Mouse (Mus musculus) urinary bladder, postnatal 25 days (tissue): ENCODE data around the gene Zfp652.

ENCODE experiments used
- DNase-seq: peaks from one replicate; pipeline ENCODE4 v3.0.0; 2022; ENCODE audit warnings: low spot score

Zfp652 gene

DNA sequence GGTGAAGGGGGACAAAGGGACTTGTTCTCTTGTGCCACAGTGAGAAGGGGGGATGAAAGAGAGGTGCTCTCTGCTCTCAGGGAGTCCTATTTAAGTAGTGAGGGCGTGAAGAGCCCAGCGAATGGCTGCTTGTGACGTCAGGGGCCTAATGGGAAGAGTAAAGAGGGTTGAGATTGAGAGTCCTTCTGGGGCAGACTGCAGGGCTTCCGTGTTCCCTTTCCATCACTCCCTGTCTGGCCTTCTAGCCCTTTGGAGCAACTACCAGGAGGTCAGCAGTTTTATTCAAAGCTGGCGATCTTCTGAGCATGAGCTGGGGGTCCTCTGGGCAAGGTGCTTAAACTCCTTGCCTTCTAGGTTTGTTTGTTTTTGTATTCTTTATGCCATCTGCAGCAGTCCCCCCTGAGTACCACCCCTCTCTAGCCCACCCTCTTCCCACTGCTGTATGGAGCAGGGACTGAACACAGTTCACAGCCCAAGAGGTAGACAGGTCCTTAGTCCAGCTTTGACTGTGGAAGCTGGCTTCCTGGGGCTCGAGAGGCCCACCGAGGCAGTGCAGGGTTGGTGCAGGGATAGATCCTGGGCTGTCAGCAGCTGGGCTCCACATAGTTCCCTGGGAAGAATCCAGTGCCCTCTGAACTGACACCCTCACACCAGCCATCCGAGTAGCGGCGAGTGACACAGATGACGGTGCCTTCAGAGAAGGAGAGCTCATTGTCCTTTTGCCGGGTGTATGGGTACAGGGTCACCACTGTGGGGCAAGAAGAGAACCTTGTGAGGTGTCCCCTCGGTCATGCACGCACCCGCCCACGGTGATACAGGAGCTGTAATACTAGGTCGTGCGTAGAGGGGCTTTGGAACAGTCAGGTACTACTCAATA lies 119.9 kb downstream of the Zfp652 start:
- no peak for DNase-seq

DNA sequence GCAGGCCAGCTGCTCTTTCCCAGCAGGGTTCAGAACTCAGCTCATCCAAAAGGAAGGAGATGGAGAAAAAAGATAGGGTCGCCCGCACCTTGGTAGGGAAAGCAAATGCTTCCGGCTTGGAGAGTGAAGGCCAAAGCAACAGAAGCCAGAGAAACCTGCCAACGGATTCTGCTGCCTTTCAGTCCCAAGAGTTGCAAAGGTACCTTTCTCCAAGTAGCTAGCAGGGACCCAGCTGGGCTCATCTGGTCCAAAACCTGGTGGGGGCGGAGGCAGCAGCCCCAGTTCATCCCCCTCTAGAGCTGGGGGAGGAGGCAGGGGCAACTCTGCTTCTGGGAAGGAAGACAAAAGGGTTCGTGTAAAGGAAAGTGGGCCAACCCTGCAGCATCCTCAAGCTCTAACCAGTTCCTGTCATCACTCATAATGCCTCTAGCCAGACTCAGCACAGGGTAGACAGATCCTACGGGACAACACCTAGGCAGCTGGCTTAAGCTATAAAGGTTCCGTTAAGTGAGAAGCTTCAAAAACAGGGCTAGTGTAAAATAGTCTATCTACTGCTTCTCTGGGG lies 120.6 kb downstream of the Zfp652 start:
- DNase-seq = no peak

GRCm38 (mm10) chr11:95833631-95834142 lies 121.2 kb downstream of the Zfp652 start:
- DNase-seq = no peak

- no peak for DNase-seq
Measured at GRCm38 (mm10) chr11:95834143-95834667, 121.7 kb downstream of the Zfp652 start.

DNA sequence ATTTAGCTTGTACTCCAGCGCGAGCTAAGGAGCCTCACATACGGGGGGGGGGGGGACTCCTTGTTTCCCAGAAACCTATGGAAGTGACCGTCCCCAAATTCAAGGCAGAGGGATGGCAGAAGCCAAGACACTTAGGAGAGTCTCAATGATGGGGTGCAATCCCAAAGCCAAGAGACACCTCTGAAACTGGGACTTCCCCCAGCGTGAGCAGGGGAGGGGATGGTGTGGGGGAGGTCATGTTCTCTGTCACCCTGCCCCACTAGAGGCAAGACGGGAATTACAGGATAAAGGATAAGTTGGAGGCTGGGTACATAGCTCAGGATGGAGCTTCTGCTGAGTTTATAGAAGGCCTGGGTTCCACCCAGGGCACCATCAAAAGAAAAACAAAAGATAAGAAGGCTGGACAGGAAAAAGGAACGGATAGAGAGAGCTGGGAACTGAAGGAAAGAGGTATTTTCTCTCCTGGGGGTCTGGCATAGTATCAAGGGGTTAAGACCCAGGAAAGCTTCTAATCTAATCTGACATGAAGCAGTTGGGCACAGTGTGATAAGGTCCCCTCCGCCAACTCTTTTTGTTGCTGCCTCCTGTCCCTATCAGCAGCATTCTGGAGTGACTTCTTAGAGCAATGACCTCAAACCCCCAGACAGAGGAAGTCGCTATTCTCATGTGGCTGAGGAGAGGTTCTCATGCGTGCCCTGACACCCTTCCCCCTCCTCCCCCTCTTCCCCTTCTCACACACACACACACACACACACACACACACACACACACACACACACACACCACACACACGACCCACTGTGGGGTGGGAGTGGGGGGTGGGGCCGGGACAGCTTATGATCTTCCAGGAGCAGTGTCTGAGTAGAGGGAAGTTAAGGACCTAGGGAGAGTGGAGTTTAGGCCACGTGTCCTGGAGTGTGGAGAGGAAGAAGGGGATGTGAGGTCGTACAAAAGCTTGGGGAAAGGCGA lies 122.6 kb downstream of the Zfp652 start:
- DNase-seq = no peak

- no peak for DNase-seq
Measured at GRCm38 (mm10) chr11:95835832-95836231, 123.4 kb downstream of the Zfp652 start.

GRCm38 (mm10) chr11:95836433-95836832 lies 124.0 kb downstream of the Zfp652 start:
- DNase-seq = no peak

- DNase-seq = peak; percentile 65
Measured at GRCm38 (mm10) chr11:95837059-95837458, 124.6 kb downstream of the Zfp652 start, which contains the start of gene Gngt2. TSS of gene Gngt2 (plus strand) at chr11:95837216.

GRCm38 (mm10) chr11:95838598-95838997 lies 126.1 kb downstream of the Zfp652 start:
- no peak for DNase-seq

GRCm38 (mm10) chr11:95838999-95839868 lies 126.8 kb downstream of the Zfp652 start:
- DNase-seq = no peak

- no peak for DNase-seq
Measured at GRCm38 (mm10) chr11:95840694-95841497, 128.4 kb downstream of the Zfp652 start.

GRCm38 (mm10) chr11:95841498-95841830 lies 129.0 kb downstream of the Zfp652 start:
- no peak for DNase-seq

GRCm38 (mm10) chr11:95842074-95842681 lies 129.7 kb downstream of the Zfp652 start, which contains the start of gene Abi3:
TSS of gene Abi3 (minus strand) at chr11:95842476.
- DNase-seq = no peak

DNA sequence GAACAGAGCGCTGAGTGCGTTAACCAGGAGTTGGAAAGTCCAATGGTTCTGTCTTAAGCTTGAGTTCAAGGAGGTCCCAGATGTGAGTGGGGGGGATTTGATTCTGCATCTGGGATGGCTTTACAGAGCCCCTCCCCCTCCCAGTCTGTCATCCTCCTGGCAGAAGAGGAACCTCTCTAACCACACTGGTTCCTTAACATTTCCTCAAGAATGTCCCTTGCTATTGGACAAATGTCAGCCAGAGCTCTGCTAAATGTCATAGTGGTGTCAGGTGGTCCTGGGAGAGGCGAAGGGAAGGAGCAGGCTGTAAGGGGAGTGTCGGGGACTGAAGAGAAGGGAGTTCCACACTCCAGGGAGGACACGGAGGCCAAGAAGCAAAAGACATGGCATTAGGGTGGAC lies 130.5 kb downstream of the Zfp652 start:
- DNase-seq = no peak

DNA sequence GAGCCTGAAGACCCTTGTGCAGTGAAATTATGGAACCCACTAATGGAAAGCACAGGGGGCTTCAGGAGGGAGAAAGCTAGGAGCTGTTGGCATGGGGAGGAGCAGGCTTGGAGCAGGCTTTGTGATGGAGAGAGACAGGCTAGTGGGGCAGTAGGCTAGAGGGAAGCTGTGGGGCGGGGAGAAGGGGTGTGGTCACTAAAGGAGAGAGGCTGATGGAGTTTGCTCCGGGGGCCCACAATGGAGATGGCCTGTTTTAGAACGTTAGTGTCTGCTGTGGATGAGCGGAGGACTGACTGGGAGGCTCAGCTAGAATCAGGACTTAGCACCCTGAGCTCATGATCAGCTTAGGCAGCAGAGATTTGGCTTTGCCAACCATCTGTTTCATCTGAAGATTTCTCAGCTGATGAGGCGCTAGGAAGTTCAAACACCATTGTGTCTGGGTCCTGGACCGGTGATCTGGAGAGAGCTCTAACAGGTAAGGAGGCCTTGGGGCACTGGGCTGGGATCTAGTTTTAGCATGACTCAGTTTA lies 131.0 kb downstream of the Zfp652 start:
- DNase-seq = no peak

- DNase-seq = no peak
Measured at GRCm38 (mm10) chr11:95844935-95845334, 132.5 kb downstream of the Zfp652 start.

- no peak for DNase-seq
Measured at GRCm38 (mm10) chr11:95850898-95851297, 138.4 kb downstream of the Zfp652 start.

GRCm38 (mm10) chr11:95853684-95854083 lies 141.2 kb downstream of the Zfp652 start:
- DNase-seq = peak; percentile 62

GRCm38 (mm10) chr11:95857306-95857705 lies 144.8 kb downstream of the Zfp652 start:
- DNase-seq = no peak
